Mouse (Mus musculus) common myeloid progenitor, adult 5-6 weeks (primary cell): ENCODE measurements at regions not wholly inside any gene's neighbourhood (a gene's known extent, or its start where the extent isn't known, plus 50 kb on each side); places are given as distances from the start of the nearest gene placed in this dataset.

Experiments used
- ATAC-seq: replicated peaks from 2 replicates; pipeline ENCODE4 v1.8.0; 2016; ENCODE audit warnings: low read depth, mild to moderate bottlenecking, moderate TSS enrichment, inconsistent platforms; ENCODE audit not compliant: poor library complexity, severe bottlenecking

- peak; percentile 63 for ATAC-seq
These were observed 135.7 kb downstream of the Lhfpl1 start for GRCm38 (mm10) chrX:145213176-145213575.

DNA sequence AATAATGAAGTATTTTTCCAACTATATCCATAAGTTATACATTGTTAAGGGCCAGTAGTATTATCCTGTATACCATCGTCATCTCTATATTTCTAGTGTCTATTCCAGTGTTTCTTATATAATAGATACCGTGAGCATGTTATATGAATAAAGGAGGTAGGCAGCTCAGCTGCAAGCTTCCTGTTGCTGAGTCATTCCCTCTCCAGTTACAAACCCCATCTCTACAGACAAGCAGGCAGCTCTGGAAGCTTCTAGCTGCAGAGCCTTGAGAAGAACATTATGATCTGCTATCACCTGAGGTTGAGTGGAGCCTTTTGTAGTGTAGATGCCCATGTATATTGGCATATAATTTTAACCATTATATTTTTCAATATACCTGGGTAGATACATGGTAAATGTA, 136.3 kb downstream of the Lhfpl1 start:
- peak; percentile 66 for ATAC-seq

GRCm38 (mm10) chrX:145195844-145196243, 153.0 kb downstream of the Lhfpl1 start:
- peak; percentile 73; the same call in 1 of the 2 replicates for ATAC-seq
